Mouse (Mus musculus) olfactory bulb, adult 2 months (tissue): Measurements from ENCODE around the gene Gm136. TPM values are rescaled to one million over a fixed set of nuclear protein-coding genes. Genes with fewer than 3 reads are reported as not detected.
"Not testable (repeated sequence)": the region's sequence is repeated elsewhere in the genome, so short reads cannot be mapped to it uniquely, and the experiment has no call there.

Source experiments
- H3K27ac ChIP-seq: fragments of 200-500 bp; 2 replicates; pipeline ENCODE4 v1.5.1; 2012; ENCODE audit warnings: low read depth, low read length; ENCODE audit not compliant: insufficient read depth
- H3K4me1 ChIP-seq: fragments of 200-500 bp; 2 replicates; pipeline ENCODE4 v1.6.1; 2012; ENCODE audit warnings: low read length; ENCODE audit not compliant: control insufficient read depth, insufficient read depth
- H3K4me3 ChIP-seq: fragments of 200-500 bp; 2 replicates; pipeline ENCODE4 v1.5.1; 2012; ENCODE audit warnings: mild to moderate bottlenecking, low read depth, low read length, moderate library complexity; ENCODE audit not compliant: insufficient read depth
- CTCF ChIP-seq: fragments of 200-500 bp; IDR thresholded peaks from 2 replicates; pipeline ENCODE4 v1.5.1; 2012; ENCODE audit warnings: low read depth, mild to moderate bottlenecking, low read length, moderate library complexity; ENCODE audit not compliant: insufficient read depth
- POLR2A ChIP-seq: fragments of 200-500 bp; IDR thresholded peaks from 2 replicates; pipeline ENCODE4 v1.6.1; 2012; ENCODE audit warnings: mild to moderate bottlenecking, low read depth, low read length, moderate library complexity; ENCODE audit not compliant: insufficient read depth
- WGBS: fragments of 180-500 bp; shearing (Covaris S2); methylation state at CpG from one replicate; pipeline ENCODE4 v1.1.7; 2018; 5-methylcytosine and 5-hydroxymethylcytosine counted together
- polyA plus RNA-seq: library from polyadenylated mRNA; stranded (reverse); fragments of >200 nt; gene quantifications from 2 replicates; pipeline ENCODE4 v1.2.4, GENCODE M21; 2012; ENCODE audit warnings: low replicate concordance; ENCODE audit not compliant: missing spikeins, insufficient read depth, insufficient read length

Gene Gm136
- polyA plus RNA-seq, 1 experiment: not detected

GRCm38 (mm10) chr4:34777677-34778527 is 21.8 kb upstream of the Gm136 start, which contains the start of gene Smim8:
Gene Smim8 (minus strand): TSS chr4:34778423.
- TF ChIP-seq CTCF (peak; percentile 84), POLR2A (peak; percentile 87)
- H3K4me3 ChIP-seq: peak within 1 kb of the TSS; percentile 80
- no peaks in the 10 kb centered on the region; the same call in 1 of the 2 replicates for H3K4me1 ChIP-seq
- WGBS: 5% methylated on average over 40 of the region's 40 CpGs
- peak within 1 kb of the TSS; percentile 49 for H3K27ac ChIP-seq

DNA sequence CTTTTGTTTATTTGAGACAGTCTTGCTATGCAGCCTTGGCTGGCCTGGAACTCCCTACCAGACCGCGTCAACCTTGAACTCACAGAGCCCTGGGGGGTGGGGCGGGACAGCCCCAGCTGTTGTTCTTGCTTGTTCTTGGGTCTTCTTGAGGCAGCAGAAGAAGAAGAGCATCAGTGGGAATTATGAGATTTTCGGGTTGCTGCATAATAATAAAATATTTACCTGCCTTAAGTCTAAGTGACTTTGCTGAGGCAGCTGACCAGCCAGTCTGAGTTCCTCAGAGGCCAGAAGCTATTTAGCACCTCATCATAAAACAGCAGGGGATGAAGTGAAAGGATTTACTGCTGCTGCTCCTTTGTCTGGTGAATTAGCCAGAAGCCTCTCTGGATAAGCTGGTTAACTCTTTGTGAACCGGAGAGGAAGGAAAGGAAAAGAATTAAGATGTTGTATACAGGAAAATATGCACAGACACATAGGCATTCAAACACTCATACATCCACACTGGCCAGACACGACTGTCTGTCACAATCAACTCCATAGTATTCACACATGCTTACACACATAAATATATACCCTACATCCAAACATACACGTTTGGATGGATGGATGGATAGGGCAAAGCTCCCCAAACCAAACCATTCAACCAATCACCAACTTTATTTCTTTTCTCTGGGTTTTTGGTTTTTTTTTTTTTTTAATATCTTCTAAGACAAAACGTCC is 15.7 kb upstream of the Gm136 start:
- Histone ChIP-seq H3K4me1 (no peaks in the 10 kb centered on the region; the same call in 1 of the 2 replicates), H3K27ac (no peak overlapping the region), H3K4me3 (no peak overlapping the region)
- WGBS: 29% methylated on average over 8 of the region's 8 CpGs
- TF ChIP-seq CTCF (no peak), POLR2A (no peak)

DNA sequence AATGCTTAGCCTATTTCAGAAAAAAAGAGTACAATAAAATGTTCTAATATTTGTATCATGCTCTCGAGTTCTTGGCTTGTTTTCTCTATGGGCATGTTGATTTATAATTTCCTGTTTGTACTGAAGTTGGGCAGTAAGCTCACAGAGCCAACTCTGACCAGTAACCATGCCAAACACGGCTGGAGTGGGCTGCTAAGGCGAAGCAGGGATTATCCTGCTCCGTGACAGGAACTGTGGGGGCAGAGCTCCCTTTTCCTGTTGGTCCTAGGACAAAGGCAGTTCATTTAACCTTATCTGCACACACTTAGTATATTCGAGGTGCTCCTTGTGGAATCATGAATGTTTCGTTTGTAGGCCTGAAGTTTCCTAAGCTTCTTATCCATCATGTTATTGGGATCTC is 6.8 kb downstream of the Gm136 start:
- 54% methylated on average over 6 of the region's 6 CpGs for WGBS

GRCm38 (mm10) chr4:34734461-34734860 is 21.6 kb downstream of the Gm136 start:
- TF ChIP-seq CTCF (no peak), POLR2A (no peak)
- Histone ChIP-seq H3K4me1 (peaks cover 6% of the 10 kb centered on the region), H3K4me3 (no peak overlapping the region), H3K27ac (no peak overlapping the region)
- 75% methylated on average over 3 of the region's 3 CpGs for WGBS

More for the DNA sequence above, 6.8 kb downstream of the Gm136 start:
- TF ChIP-seq CTCF (no peak), POLR2A (no peak)
- H3K4me1 ChIP-seq: no peaks in the 10 kb centered on the region
- no peak overlapping the region for H3K4me3 ChIP-seq
- no peak overlapping the region for H3K27ac ChIP-seq

DNA sequence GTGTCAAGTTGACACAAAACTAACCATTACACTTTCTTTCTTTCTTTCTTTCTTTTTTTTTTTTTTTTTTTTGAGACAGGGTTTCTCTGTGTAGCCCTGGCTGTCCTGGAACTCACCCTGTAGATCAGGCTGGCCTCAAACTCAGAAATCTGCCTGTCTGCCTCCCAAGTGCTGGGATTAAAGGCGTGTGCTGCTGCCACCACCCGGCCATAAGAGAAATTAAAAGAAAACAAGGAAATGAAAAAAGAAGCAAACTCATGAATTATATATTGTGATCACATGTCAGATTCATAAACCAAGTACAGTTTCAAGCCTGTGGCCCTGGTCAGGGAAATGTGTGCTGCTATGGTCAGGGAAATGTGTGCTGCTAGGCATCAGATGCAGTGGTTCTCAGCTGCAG is 22.6 kb downstream of the Gm136 start:
- WGBS: 42% methylated on average over 2 of the region's 2 CpGs
- H3K4me1 ChIP-seq, H3K4me3 ChIP-seq, H3K27ac ChIP-seq: not testable (repeated sequence)

- no peak within 1 kb of the TSS for H3K27ac ChIP-seq
- H3K4me3 ChIP-seq: peak within 1 kb of the TSS; percentile 52
- TF ChIP-seq POLR2A (no peak), CTCF (no peak)
- H3K4me1 ChIP-seq: peaks cover 6% of the 10 kb centered on the region
- under 1% methylated on average over 38 of the region's 38 CpGs for WGBS
These were observed 26.2 kb downstream of the Gm136 start, which contains the start of gene Cfap206 for GRCm38 (mm10) chr4:34729851-34730341. Gene Cfap206 (minus strand): TSS chr4:34730206.

- H3K4me1 ChIP-seq, H3K4me3 ChIP-seq, H3K27ac ChIP-seq: not testable (repeated sequence)
- 93% methylated on average over 3 of the region's 3 CpGs for WGBS
These were observed 30.4 kb downstream of the Gm136 start for GRCm38 (mm10) chr4:34725710-34726109.

- TF ChIP-seq POLR2A (no peak), CTCF (no peak)
- Histone ChIP-seq H3K4me1 (no peaks in the 10 kb centered on the region), H3K4me3 (no peak overlapping the region), H3K27ac (no peak overlapping the region)
- 68% methylated on average over 4 of the region's 4 CpGs for WGBS
These were observed 31.8 kb downstream of the Gm136 start for GRCm38 (mm10) chr4:34724306-34724705.

DNA sequence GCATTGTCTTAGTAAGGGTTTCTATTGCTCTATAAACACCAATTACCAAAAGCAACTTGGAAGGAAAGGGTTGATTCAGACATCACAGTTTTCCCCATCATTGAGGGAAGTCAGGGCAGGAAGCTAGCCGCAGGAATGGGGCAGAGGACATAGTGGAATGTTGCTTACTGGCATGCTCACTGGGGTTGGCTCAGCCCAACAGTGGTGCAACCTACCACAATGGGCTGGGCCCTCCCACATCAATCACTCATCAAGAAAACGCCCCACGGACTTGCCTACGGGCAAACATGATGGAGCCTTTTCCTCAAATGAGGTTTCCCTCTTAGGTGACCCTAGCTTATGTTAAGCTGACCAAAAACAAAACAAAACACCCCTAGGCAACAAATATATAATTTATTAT is 32.9 kb downstream of the Gm136 start:
- Histone ChIP-seq H3K4me3 (no peak overlapping the region), H3K4me1 (no peaks in the 10 kb centered on the region), H3K27ac (no peak overlapping the region)
- no peak for TF ChIP-seq CTCF
- no peak for TF ChIP-seq POLR2A
- WGBS: 68% methylated on average over 4 of the region's 4 CpGs
